Mouse (Mus musculus) limb, embryonic 13.5 days (tissue): ENCODE measurements around the gene Gm3532. TPM values are rescaled to one million over a fixed set of nuclear protein-coding genes. Genes with fewer than 3 reads are reported as not detected.
"Not testable (repeated sequence)": the region's sequence is repeated elsewhere in the genome, so short reads cannot be mapped to it uniquely, and the experiment has no call there.

ENCODE experiments used
- ATAC-seq: fragments of 200-750 bp; cut with Nextera tagmentation; 2 replicates; pipeline ENCODE4 v1.8.0; 2017; ENCODE audit warnings: low read depth, moderate number of reproducible peaks, moderate TSS enrichment; ENCODE audit not compliant: low FRiP score
- H3K27ac ChIP-seq: fragments of 300-500 bp; sonication (generic); 2 replicates; pipeline ENCODE4 v1.5.1; 2015; ENCODE audit warnings: inconsistent platforms, mild to moderate bottlenecking, moderate library complexity
- H3K27me3 ChIP-seq: fragments of 300-500 bp; sonication (generic); 2 replicates; pipeline ENCODE4 v1.6.1; 2015; ENCODE audit warnings: mild to moderate bottlenecking, inconsistent platforms
- H3K36me3 ChIP-seq: fragments of 300-500 bp; sonication (generic); 2 replicates; pipeline ENCODE4 v1.6.1; 2015; ENCODE audit warnings: inconsistent platforms, mild to moderate bottlenecking, moderate library complexity
- H3K4me1 ChIP-seq: fragments of 300-500 bp; sonication (generic); 2 replicates; pipeline ENCODE4 v1.6.1; 2015; ENCODE audit warnings: inconsistent platforms
- H3K4me2 ChIP-seq: fragments of 300-500 bp; sonication (generic); replicated peaks from 2 replicates; pipeline ENCODE4 v1.6.1; 2015; ENCODE audit warnings: inconsistent platforms, mild to moderate bottlenecking, moderate library complexity
- H3K4me3 ChIP-seq: fragments of 300-500 bp; sonication (generic); 2 replicates; pipeline ENCODE4 v1.5.1; 2015; ENCODE audit warnings: moderate library complexity, mild to moderate bottlenecking, inconsistent platforms
- H3K9ac ChIP-seq: fragments of 300-500 bp; sonication (generic); 2 replicates; pipeline ENCODE4 v1.6.1; 2015; ENCODE audit warnings: mild to moderate bottlenecking, inconsistent platforms
- H3K9me3 ChIP-seq: fragments of 300-500 bp; sonication (generic); 2 replicates; pipeline ENCODE4 v1.6.1; 2016; ENCODE audit warnings: inconsistent platforms
- WGBS: fragments of 180-500 bp; shearing (Covaris S2); methylation state at CpG from one replicate; pipeline ENCODE4 v1.1.7; 2015; 5-methylcytosine and 5-hydroxymethylcytosine counted together
- polyA plus RNA-seq: library from polyadenylated mRNA; unstranded; fragments of >200 nt; fragmentation: Nextera tagmentation; extraction: Ambion mirVana; gene quantifications from 2 replicates; pipeline ENCODE4 v1.2.1, GENCODE M21; 2015

The Gm3532 gene
- polyA plus RNA-seq: not detected in 2 replicates

- not testable (repeated sequence) for H3K36me3 ChIP-seq, H3K27me3 ChIP-seq, H3K4me1 ChIP-seq, ATAC-seq, H3K4me3 ChIP-seq, H3K27ac ChIP-seq, H3K9ac ChIP-seq, H3K4me2 ChIP-seq, H3K9me3 ChIP-seq
- no CpG with 5 or more reads among the region's 2 CpGs for WGBS
These were observed at the start of gene Gm3532 for GRCm38 (mm10) chr14:5538196-5538595. Gene Gm3532 (plus strand): TSS chr14:5538496.

- not testable (repeated sequence) for H3K4me3 ChIP-seq, H3K36me3 ChIP-seq, H3K4me1 ChIP-seq, H3K4me2 ChIP-seq, H3K9ac ChIP-seq, H3K9me3 ChIP-seq, ATAC-seq, H3K27me3 ChIP-seq, H3K27ac ChIP-seq
- WGBS: no CpG with 5 or more reads among the region's 35 CpGs
These were observed 36.9 kb upstream of the Gm3532 start, which contains the start of gene Gm3488 for GRCm38 (mm10) chr14:5501374-5501773. Gene Gm3488 (plus strand): TSS chr14:5501674.

Other genes with a start within 250 kb of the Gm3532 start
- gene Gm3542, start 203.6 kb upstream of the Gm3532 start, polyA plus RNA-seq: not detected in 2 replicates
- 0.14 TPM in 1 of 2 replicates, not detected in the other for gene Gm3500, start 149.4 kb upstream of the Gm3532 start, polyA plus RNA-seq
- gene Gm3194, start 83.0 kb upstream of the Gm3532 start, polyA plus RNA-seq: 0.59 and 0.78 TPM in 2 replicates
- not detected in 2 replicates for gene Gm8246, start 60.7 kb upstream of the Gm3532 start, polyA plus RNA-seq
- not detected in 2 replicates for gene Gm3187, start 54.3 kb upstream of the Gm3532 start, polyA plus RNA-seq
- gene Gm3488, start 36.8 kb upstream of the Gm3532 start, polyA plus RNA-seq: 0.45 and 0.75 TPM in 2 replicates
- gene Gm8265, start 94.5 kb downstream of the Gm3532 start, polyA plus RNA-seq: not detected in 2 replicates
- gene Gm9603, start 149.0 kb downstream of the Gm3532 start, polyA plus RNA-seq: not detected in 2 replicates
- not detected in 2 replicates for gene Gm3373, start 203.1 kb downstream of the Gm3532 start, polyA plus RNA-seq